Mouse (Mus musculus): ENCODE data around the gene Gna12.

DNA sequence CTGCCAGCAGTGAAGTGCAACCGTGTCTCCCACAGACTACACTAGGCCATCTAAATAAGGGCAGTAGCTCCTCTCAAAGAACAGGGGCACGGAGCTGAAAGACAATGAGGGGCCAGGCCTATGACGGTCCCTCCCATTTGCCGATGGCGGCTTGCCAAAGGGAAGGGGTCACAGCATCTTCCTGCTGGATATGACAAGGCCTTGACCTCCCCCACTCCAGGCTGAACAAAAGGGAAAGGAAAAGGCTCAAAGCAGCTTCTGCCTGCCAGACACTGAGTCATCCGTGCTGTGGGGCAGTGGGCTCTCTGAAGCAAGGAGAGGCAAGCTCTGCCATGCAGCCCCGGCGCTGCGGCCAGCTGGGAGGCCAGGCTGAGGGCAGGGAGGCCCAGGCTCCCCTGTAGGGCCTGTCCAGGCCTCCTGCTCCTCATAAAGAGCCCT is 62.5 kb downstream of the Gna12 start:
- TF ChIP-seq POLR2A (IDR thresholded peaks at IDR 0.05; ENCODE audit: extremely low read depth, insufficient read depth, low read length) (no peak), CTCF (IDR thresholded peaks at IDR 0.05; ENCODE audit: low read depth, low read length) (no peak)

Data from liver, adult 2 months (tissue).